Mouse (Mus musculus): Measurements from ENCODE around the gene Crybb2.

The Crybb2 gene

DNA sequence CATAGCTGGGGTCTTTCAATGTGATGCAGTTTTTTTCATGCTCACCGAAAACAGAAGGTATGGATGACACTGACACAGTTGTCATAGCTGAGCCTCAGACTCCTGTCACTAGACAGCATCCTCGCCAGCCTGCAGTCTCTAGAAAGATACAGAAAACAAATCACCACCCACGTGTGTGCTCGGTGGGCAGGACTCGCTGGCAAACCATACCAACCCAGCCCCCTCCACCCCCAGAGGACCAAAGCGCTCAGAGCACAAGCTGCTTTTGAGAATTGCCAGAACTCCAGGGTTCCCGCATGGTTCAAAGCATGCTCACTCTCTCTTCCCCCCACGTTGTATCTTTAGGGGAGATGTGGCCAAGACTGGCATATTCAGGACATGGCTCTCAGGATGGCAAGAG is 51.7 kb downstream of the Crybb2 start:
- ChIA-PET CTCF (no interaction called here), POLR2A (no interaction called here)

DNA sequence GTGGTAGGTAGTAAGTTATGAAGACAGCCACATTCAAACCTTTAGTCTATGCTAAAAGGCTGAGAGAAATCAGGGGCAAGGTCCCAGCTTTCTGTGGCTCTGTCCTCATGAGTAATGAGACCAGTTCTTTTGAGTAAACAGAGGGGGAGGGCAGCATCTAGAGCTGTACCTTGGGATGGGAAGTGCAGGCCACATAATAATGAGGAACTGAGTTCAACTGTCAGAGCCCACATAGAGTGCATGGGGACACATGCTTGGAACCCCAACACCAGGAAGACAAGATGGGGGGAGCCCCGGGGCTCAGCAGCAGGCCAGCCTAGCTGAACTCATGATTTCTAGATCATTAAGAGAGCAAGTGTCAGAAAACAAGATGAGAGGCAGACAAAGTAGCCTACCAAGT is 52.9 kb downstream of the Crybb2 start:
- CTCF ChIA-PET, result interaction anchor here in 1 of 4 experiments (0.6 kb wide), 1 partner anchor 206 kb away, joined by 3 read pairs; no protein-coding TSS in a partner anchor
- POLR2A ChIA-PET, result no interaction called here

DNA sequence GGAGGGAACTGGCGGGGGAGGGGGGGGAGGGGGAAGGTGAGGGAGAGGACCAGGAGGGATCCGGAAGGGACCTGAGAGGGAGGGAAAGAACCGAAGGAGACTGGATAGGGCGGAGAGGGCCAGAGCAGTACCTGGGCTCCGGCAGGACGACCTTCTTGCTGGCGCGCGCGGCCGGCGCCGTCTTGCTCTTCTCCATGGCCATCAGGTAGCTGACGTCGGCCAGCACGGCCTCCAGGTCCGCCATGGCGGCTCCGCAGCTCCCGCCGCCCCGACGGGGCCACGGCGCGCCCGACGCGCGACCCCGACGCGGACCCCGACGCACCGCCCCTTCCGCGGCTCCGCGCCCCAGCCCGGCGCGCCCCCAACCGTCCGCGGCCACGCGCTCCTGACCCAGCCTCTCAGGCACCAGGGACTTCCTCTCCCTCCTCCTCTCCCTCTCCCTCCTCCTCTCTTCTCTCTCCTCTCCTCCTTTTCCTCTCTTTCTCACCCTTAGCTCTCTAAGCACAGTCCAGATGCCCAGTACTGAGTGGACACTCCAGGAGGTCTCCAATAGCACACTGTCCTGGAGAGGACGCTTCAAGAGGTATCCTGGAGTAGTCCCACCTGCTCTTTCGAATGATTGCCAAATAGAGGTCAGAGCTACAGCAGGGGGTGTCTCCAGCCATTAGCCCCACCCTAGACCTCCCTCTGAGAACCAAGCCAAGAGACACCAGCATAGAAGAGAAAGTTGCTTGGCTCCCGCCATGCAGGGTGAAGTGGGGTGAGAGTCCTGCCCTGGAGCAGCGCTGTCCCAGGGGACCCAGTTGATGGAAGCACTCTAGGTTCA is 54.5 kb downstream of the Crybb2 start, which contains the start of gene Grk3:
Gene Grk3, minus strand, starts transcription at position 556 of the 826 bp plus-strand sequence.
- ChIA-PET CTCF (interaction anchor here in 2 of 4 experiments (0.6 kb wide), 3 partner anchors 21 to 582 kb away, joined by 3 to 5 read pairs (median 3); no protein-coding TSS in a partner anchor), POLR2A (interaction anchor here in 3 of 4 experiments (0.6 to 1.3 kb wide), 12 partner anchors 9 to 1382 kb away, joined by 3 to 6 read pairs (median 3); no protein-coding TSS in a partner anchor)

DNA sequence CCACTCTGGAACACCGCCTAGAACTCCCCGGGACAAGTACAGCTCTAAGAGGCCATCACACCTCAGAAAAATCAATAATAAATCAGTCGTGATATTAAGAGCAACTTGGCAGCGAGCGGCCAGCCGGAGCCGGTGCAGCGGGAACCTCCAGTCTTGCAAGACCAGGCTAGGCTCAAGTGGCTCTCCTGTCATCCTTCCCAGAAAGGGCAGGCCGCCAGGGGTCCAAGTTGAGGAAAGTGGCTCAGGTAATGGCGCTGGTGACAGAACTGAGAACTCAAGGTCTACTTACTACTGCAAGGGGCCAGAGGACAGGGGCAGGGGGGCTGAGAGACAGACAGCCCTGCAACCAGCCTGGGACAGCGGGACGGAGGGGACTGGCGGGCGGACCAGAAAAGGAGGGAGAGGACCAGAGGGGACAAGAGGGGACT is 55.1 kb downstream of the Crybb2 start:
- CTCF ChIA-PET, result interaction anchor here in 2 of 4 experiments (0.6 to 0.9 kb wide), 2 partner anchors 141 to 410 kb away, joined by 3 to 5 read pairs; no protein-coding TSS in a partner anchor
- POLR2A ChIA-PET, result interaction anchor here in 3 of 4 experiments (0.6 to 1.3 kb wide), 7 partner anchors 10 to 462 kb away, joined by 3 read pairs; no protein-coding TSS in a partner anchor

DNA sequence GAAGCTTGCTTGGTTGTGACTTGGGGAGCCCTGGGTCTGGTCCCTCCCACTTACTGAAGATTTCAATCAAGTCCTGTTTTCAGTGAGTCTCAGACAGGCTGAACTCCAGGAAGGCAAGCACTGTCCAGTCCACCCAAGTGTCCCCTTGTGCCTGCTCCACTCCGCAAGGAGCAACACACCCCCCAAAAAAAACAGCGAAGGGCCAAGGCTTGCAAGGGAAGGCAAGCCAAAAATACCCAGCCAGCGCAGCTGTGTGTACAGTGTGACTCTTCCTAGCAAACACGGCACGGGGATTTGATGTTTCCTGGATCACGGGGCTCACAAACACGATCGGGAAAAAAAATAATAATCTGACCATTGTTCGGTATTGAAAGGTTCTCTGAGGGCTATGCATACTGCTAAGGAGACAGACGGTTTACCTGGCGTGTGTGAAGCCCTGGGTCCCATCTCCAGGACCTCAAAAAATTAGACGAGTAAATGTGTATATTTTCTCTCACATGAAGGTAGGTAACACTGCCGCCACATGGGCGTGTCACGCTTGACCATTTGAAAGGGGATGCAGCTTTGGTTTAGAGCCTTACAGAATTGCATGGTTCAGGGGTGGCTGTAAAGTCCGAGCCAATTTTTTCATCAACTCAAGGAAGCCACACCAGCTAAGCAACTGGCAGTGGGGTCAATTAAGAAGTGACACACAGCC is 55.7 kb downstream of the Crybb2 start:
- CTCF ChIA-PET, result interaction anchor here in 2 of 4 experiments (0.6 to 1.3 kb wide), 3 partner anchors 137 to 410 kb away, joined by 3 to 5 read pairs (median 4); no protein-coding TSS in a partner anchor

DNA sequence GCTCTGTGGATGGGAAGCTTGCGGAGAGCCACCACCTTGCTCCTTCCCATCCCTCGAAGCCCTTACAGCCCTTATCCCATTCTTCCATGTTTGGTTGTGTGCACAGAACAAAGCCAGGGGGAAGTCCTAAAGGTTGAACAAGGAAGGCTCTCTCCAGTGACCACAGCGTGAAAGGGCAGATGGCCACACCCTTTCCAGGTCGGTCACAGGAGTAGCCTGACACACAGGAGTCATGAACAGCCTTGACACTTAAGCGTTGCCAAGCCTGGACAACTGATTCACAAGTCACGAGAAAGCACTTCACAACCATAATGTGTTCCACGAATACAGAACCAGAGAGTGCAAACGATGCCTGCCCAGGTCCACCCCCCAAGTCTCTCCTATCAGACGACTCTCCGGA is 58.0 kb downstream of the Crybb2 start:
- ChIA-PET POLR2A (interaction anchor here in 1 of 4 experiments (1.9 kb wide), 1 partner anchor 13 kb away, joined by 5 read pairs; no protein-coding TSS in a partner anchor), CTCF (interaction anchor here in 1 of 4 experiments (0.9 kb wide), 1 partner anchor 15 kb away, joined by 3 read pairs; no protein-coding TSS in a partner anchor)

More for the DNA sequence above, 55.7 kb downstream of the Crybb2 start:
- POLR2A ChIA-PET, result interaction anchor here in 3 of 4 experiments (0.5 to 1.3 kb wide), 4 partner anchors 11 to 461 kb away, joined by 3 to 4 read pairs (median 3); no protein-coding TSS in a partner anchor

DNA sequence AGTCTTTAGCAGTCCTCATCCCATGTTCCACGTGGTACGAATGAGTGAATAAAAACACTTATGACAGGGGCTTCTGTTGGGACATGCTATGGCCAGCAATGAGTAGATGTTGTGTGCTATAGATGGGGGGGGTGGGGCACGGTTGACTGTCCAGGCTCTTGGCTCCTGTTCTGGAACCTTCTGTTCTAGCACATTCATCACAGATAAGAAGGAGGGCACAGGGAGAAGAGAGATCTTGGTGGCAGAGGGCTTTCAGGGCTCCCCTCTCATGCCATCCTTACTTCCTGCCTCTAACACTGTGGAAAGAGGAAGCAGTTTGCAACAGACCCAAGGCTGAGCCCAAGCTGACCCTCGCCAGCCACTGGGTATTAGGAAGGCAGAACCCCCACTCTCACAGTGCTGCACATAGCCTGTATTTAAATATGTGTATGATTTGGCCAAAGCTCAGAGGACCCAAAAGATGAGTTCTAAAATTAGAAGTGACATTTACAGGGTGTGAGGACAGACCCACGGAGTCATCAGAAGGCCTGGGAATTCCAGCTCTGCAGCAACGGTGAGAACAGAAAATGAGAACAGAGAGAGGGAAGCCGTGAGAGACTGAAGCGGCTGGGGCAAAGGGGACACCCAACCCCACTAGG is 60.6 kb downstream of the Crybb2 start:
- CTCF ChIA-PET, result no interaction called here

DNA sequence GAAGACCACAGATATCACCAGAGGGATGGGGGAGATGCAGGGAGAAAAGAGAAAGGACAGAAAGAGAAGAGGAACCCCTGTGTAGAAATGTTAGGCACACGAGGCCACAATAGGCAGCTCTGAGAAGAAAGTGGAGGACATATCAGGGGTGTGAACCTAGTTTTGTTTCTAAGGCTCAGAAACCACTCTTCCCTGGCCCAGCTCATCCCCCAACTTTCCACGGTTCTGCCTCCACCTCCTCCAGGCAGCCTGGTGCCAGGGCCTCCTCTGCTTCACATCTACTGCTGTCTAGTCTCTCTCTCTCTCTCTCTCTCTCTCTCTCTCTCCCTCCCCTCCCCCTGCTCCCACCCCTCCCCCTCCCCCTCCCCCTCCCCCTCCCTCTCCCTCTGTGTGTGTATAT is 61.4 kb downstream of the Crybb2 start:
- ChIA-PET POLR2A (no interaction called here), CTCF (interaction anchor here in 1 of 4 experiments (0.6 to 0.7 kb wide), 2 partner anchors 67 to 84 kb away, joined by 3 read pairs; no protein-coding TSS in a partner anchor)

More for the DNA sequence above, 60.6 kb downstream of the Crybb2 start:
- POLR2A ChIA-PET, result no interaction called here

Measured in embryonic stem cell, embryonic (primary cell).